Mouse (Mus musculus): ENCODE measurements at regions not wholly inside any gene's neighbourhood (a gene's known extent, or its start where the extent isn't known, plus 50 kb on each side); places are given as distances from the start of the nearest gene placed in this dataset.
"Not testable (repeated sequence)": the region's sequence is repeated elsewhere in the genome, so short reads cannot be mapped to it uniquely, and the experiment has no call there.

DNA sequence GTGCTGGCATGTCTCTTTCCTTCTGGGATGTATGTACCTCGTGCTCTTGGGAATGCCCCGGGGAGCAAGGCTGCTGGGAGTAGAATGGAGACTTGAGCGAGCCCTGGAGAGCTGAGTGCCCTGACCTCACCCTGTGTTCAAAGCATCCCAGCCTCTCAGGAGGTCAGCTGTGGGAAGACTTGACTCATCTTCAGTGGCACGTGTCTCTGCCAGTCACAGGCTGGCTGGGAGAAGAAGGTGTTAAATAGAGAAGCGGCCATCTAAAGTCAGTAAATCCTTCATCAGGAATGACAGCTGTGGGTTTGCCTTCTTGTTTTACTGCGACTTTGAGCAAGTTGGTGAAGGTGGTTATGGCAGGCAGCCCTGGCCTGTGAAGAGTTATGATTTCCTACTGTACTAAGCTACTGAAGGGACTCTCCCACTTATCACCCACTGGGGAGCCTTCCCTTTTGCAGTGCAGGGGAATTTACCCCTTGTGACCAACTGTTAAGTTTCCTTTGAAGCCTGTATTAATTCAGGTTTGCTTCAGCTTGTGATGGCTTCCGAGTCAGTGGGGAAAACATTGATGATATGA lies 204.3 kb upstream of the Fbxl4 start:
- no peaks in the 10 kb centered on the region for H3K4me1 ChIP-seq
- TF ChIP-seq FLI1 (IDR thresholded peaks at IDR 0.05; ENCODE audit: low read length), result no peak
- TF ChIP-seq GATA1 (IDR thresholded peaks at IDR 0.05; ENCODE audit: borderline replicate concordance, low read length), result no peak
- H3K27me3 ChIP-seq (replicated peaks), result peaks cover 15% of the 10 kb centered on the region
- H3K36me3 ChIP-seq (replicated peaks; ENCODE audit: low read length), result no peaks in the 10 kb centered on the region
- 0 out of 2 replicates have a peak, but pooled peaks cover 2% of the 10 kb centered on the region for H3K9me3 ChIP-seq
- H3K4me3 ChIP-seq (replicated peaks), result no peak overlapping the region

DNA sequence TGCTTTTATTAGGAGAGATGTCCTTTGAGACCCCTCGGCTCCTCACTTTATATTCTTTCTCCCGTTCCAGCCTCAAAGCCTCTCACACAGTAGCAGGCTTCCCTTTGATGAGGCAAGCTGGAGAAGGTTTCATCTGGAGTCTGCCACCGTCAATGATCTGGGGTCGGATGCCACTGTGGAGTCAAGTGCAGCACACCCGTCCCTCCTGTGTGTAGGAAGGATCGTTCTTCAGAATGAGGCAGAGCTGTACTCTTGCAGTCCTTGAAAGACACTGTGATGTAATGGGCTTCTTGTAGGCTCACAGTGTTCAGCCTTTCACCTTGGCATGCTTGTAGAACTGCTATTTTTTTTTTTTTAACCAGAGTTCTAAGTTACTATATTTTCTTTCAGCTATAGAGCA lies 203.7 kb upstream of the Fbxl4 start:
- Histone ChIP-seq H3K36me3 (replicated peaks; ENCODE audit: low read length) (no peaks in the 10 kb centered on the region), H3K9me3 (0 out of 2 replicates have a peak, but pooled peaks cover 2% of the 10 kb centered on the region), H3K27me3 (replicated peaks) (peaks cover 15% of the 10 kb centered on the region), H3K4me1 (no peaks in the 10 kb centered on the region), H3K4me3 (replicated peaks) (no peak overlapping the region)
- TF ChIP-seq FLI1 (IDR thresholded peaks at IDR 0.05; ENCODE audit: low read length), result no peak
- no peak for TF ChIP-seq GATA1 (IDR thresholded peaks at IDR 0.05; ENCODE audit: borderline replicate concordance, low read length)

- no peaks in the 10 kb centered on the region for H3K27me3 ChIP-seq (replicated peaks)
- H3K36me3 ChIP-seq (replicated peaks; ENCODE audit: low read length), result no peaks in the 10 kb centered on the region
- H3K4me1 ChIP-seq, result no peaks in the 10 kb centered on the region
- H3K9me3 ChIP-seq, result peaks cover 13% of the 10 kb centered on the region; the same call in 1 of the 2 replicates
- TF ChIP-seq GATA1 (IDR thresholded peaks at IDR 0.05; ENCODE audit: borderline replicate concordance, low read length) (no peak), FLI1 (IDR thresholded peaks at IDR 0.05; ENCODE audit: low read length) (no peak)
- no peak overlapping the region for H3K4me3 ChIP-seq (replicated peaks)
Observed at GRCm38 (mm10) chr4:22186422-22186821, 170.9 kb upstream of the Fbxl4 start.

DNA sequence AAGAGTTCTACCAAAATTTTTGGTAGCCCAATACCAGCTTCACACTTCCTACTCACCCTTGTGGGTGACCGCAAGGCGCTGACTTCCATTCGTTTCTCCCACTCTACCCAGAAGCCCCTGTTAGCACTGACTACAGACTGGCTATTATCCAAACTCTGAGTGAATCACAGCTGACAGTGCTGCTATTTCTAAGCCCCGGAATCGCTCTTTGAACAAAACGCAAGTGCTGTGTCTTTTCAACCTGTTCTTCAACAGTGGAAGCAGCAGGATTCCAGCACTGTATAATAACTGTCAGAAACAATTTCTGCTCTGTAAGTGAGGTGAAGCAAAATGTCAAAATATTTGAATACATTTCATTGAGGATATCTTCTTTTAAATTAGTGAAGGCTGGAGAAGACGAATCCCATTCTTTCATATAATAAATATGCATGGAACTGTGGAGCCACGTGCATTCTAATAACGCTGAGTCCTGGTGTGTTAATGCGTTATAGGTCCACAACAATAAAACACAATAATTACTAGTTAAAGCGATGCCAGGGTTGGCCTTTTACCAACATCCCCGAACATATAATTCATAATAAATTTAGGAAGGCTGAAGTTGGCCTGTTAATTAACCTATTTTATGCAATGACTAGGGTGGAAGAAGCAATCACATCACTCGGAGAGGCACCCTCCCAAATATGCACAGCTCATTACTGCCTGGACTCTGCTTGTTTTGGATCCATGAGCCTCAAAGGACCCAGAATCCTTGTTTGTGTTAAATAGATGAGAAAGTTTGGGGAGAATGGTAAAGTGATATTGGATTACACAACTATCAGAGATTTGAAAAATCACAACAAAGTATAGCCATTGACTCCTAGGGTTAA lies 169.0 kb upstream of the Fbxl4 start:
- Histone ChIP-seq H3K9me3 (peaks cover 13% of the 10 kb centered on the region; the same call in 1 of the 2 replicates), H3K36me3 (replicated peaks; ENCODE audit: low read length) (no peaks in the 10 kb centered on the region), H3K4me3 (replicated peaks) (no peak overlapping the region), H3K4me1 (no peaks in the 10 kb centered on the region), H3K27me3 (replicated peaks) (no peaks in the 10 kb centered on the region)
- no peak for TF ChIP-seq GATA1 (IDR thresholded peaks at IDR 0.05; ENCODE audit: borderline replicate concordance, low read length)
- TF ChIP-seq FLI1 (IDR thresholded peaks at IDR 0.05; ENCODE audit: low read length), result no peak

DNA sequence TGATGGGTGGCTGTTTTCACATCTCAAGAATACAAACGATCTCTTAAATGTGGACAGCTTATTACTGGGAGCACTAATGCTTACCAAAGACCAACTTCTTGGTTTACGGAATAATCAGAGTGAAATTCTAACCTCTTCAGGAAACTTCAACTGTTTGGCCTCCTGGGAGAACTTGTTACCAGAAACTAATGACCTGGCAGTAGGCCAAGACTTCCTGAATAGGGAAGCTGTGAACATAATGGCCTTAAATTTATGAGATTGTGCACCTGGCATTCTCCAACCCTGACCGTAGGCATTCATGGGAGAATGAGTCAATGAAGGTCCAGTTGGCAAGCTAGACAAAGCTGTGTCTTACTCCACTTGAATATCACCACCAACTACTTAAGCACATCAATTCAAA lies 160.8 kb upstream of the Fbxl4 start:
- TF ChIP-seq GATA1 (IDR thresholded peaks at IDR 0.05; ENCODE audit: borderline replicate concordance, low read length) (no peak), FLI1 (IDR thresholded peaks at IDR 0.05; ENCODE audit: low read length) (no peak)
- no peaks in the 10 kb centered on the region for H3K36me3 ChIP-seq (replicated peaks; ENCODE audit: low read length)
- H3K4me1 ChIP-seq, result no peaks in the 10 kb centered on the region

DNA sequence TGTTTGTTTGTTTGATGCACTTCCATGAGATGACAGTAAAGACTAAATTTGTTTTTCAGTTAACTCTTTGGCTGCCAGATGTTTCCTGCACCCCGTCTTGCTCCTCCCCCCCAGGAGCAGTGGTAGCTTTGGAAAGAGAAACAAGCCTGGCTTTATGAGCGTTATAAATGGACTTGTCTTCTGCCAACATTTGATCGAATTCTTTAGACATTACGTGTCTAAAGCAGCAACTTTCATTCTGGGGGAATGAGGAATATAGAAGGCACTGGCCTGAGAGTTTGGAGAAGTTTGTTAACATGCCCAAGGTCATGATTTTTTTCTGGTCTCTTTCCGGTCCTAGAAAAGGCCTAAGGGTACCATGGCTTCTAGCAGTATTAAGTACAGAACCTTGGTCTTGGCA lies 148.8 kb upstream of the Fbxl4 start:
- peaks cover 2% of the 10 kb centered on the region; the same call in 1 of the 2 replicates for H3K9me3 ChIP-seq
- H3K4me1 ChIP-seq, result no peaks in the 10 kb centered on the region
- H3K36me3 ChIP-seq (replicated peaks; ENCODE audit: low read length), result no peaks in the 10 kb centered on the region
- H3K4me3 ChIP-seq (replicated peaks), result no peak overlapping the region
- TF ChIP-seq GATA1 (IDR thresholded peaks at IDR 0.05; ENCODE audit: borderline replicate concordance, low read length), result no peak
- TF ChIP-seq FLI1 (IDR thresholded peaks at IDR 0.05; ENCODE audit: low read length), result no peak
- no peaks in the 10 kb centered on the region for H3K27me3 ChIP-seq (replicated peaks)

More for the DNA sequence above, 160.8 kb upstream of the Fbxl4 start:
- Histone ChIP-seq H3K9me3 (peaks cover 5% of the 10 kb centered on the region; the same call in 1 of the 2 replicates), H3K27me3 (replicated peaks) (no peaks in the 10 kb centered on the region), H3K4me3 (replicated peaks) (no peak overlapping the region)

- H3K36me3 ChIP-seq (replicated peaks; ENCODE audit: low read length), result no peaks in the 10 kb centered on the region
- H3K27me3 ChIP-seq (replicated peaks), result no peaks in the 10 kb centered on the region
- H3K4me3 ChIP-seq (replicated peaks), result no peak overlapping the region
- no peaks in the 10 kb centered on the region for H3K4me1 ChIP-seq
- TF ChIP-seq FLI1 (IDR thresholded peaks at IDR 0.05; ENCODE audit: low read length) (no peak), GATA1 (IDR thresholded peaks at IDR 0.05; ENCODE audit: borderline replicate concordance, low read length) (no peak)
- H3K9me3 ChIP-seq, result peaks cover 40% of the 10 kb centered on the region
Observed at GRCm38 (mm10) chr4:22237640-22238039, 119.7 kb upstream of the Fbxl4 start.

DNA sequence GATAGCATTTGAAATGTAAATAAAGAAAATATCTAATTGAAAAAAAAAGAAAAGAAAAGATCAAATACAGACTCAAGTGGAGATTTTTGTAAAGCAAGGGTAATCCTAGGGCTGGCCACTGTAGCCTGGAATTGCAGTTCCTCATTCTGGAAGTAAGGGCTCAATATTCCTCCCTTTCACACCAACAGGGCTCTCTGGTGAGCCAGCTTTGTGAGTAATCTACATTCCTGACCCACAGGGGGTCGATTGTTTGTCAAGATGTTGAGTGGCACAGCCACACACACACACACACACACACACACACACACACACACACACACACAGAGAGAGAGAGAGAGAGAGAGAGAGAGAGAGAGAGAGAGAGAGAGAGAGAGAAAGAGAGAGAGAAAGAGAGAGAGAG lies 107.1 kb upstream of the Fbxl4 start:
- not testable (repeated sequence) for H3K4me1 ChIP-seq; H3K36me3 ChIP-seq (replicated peaks; ENCODE audit: low read length); H3K4me3 ChIP-seq (replicated peaks); H3K27me3 ChIP-seq (replicated peaks)
- peaks cover 15% of the 10 kb centered on the region for H3K9me3 ChIP-seq

GRCm38 (mm10) chr4:22263903-22264302 lies 93.4 kb upstream of the Fbxl4 start:
- no peaks in the 10 kb centered on the region for H3K4me1 ChIP-seq
- no peak for TF ChIP-seq FLI1 (IDR thresholded peaks at IDR 0.05; ENCODE audit: low read length)
- no peak for TF ChIP-seq GATA1 (IDR thresholded peaks at IDR 0.05; ENCODE audit: borderline replicate concordance, low read length)
- peaks cover 9% of the 10 kb centered on the region; the same call in 1 of the 2 replicates for H3K9me3 ChIP-seq
- no peak overlapping the region for H3K4me3 ChIP-seq (replicated peaks)
- H3K27me3 ChIP-seq (replicated peaks), result no peaks in the 10 kb centered on the region
- no peaks in the 10 kb centered on the region for H3K36me3 ChIP-seq (replicated peaks; ENCODE audit: low read length)

DNA sequence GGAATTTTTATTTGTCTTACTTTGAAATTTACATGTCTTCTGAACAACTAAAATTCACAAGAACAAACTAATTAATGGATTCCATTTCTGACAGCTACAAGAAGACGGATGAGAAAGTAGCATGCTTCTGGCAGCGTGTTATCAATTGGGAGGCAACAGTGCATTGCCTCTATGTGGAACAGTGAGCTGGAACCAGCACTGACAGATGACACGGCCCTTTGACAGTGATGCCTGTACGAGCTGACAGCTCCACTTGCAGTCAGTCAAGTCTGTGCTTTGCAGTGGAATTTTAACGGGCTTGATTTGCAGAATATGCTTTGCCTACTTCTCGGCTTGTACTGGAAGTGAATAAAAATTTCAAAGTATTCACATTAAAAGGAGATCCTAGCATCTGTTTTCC lies 88.3 kb upstream of the Fbxl4 start:
- no peak overlapping the region for H3K4me3 ChIP-seq (replicated peaks)
- TF ChIP-seq FLI1 (IDR thresholded peaks at IDR 0.05; ENCODE audit: low read length) (no peak), GATA1 (IDR thresholded peaks at IDR 0.05; ENCODE audit: borderline replicate concordance, low read length) (no peak)
- peaks cover 5% of the 10 kb centered on the region; the same call in 1 of the 2 replicates for H3K9me3 ChIP-seq
- no peaks in the 10 kb centered on the region for H3K27me3 ChIP-seq (replicated peaks)
- H3K4me1 ChIP-seq, result no peaks in the 10 kb centered on the region
- H3K36me3 ChIP-seq (replicated peaks; ENCODE audit: low read length), result no peaks in the 10 kb centered on the region
